Mouse (Mus musculus): ENCODE data around the gene Sorl1.

Gene Sorl1

DNA sequence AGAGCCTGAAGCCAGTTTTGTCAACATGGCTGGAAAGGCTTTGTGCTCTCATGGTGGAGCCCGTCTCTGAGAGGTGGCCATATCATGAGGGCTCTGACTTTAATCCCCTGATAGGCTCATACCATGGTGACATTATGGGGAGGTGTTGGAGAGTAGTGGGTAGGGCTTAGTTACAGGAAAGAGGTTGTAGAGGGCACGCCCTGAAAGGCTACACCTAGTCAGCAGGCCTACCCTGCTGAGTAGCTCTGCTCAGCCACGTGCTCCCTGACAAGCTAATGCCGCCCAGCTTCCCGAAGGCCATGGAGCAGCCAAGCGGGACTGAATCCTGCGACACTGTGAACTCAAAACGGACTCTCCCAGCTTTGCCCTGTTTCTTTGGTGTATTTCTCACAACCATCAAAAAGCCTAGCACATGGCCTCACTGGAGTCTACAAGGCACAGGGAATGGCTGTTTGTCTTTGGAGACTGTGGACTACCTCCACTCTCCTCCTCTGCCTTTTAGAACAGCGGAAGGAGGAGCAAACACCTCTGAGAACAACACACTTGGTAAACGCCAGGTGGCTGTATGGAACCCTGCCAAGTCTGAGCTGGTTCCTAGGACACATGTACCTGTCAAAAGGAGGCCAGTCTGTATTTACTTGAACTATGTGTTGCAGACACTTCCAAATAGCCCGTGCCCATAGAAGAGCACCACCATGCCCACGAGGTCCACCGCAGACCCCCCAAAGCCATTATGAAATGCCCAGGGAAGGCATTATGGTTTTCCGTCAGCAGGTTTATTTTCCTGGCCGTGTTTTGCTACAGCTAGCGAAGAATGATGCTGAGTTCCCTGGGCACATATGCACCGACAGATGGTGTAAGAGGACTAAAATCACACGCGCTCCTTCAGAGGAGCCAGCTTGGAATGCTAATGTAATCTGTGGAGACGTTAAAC lies 69.5 kb downstream of the Sorl1 start:
- DNase-seq (ENCODE audit: low read depth, low spot score), result peak; percentile 51

DNA sequence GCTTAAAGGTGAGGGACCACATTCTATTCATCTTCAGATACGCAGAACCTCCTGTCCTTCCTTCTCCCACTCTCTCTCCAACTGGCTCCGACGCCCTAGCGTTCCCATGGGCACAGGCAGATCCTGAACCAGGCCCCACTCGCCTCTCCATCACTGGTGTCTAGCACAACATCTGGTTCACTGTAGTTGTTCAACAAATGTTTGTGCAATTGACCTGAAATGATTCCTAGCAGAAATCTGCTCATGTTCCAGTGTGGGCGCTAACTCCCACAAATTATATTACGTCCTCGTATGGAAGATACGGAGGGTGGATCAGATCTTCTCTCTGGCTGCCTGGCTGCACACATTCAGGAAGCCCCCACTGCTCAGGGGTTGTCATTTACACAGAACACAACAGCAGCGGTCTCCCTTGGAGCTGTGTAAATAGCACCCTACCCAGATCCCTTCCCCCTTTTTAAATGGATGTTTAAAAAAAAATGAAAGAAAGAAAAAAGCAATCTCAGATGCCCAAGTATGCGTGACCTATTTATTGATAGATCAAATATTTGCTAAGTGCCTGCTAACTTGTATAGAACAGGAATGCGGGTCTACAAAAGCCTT lies 70.4 kb downstream of the Sorl1 start:
- no peak for DNase-seq (ENCODE audit: low read depth, low spot score)

DNA sequence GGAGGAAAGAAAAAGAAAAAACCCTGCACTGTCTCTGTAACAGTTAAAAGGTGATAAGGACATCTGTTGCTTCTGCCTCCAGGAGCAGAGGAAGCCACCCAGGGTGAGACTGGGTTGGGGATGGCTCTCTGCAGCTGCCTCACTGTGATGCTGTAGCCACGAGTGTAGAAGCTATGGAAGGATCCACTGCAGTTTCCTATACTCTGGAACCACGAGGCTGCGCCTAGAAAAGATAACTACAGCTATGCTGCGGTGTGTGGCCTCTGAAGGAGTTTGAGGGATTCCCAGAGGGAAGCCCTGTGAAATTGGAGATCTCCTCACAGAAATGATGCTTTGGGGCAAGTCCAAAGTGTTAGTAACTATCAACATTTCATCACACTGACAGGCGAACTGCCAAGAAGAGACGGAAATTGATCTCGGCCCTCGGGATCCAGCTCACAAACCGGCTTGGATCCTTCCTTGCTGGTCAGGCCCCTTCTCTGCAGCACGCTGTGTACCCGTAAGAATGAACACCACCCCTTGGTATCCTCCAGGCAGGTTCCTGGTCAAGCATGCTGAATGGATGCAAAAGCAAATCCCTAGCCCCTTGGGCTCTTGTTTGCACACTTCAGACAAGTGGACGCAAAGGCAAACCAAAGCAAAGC lies 71.3 kb downstream of the Sorl1 start:
- DNase-seq (ENCODE audit: low read depth, low spot score), result no peak

DNA sequence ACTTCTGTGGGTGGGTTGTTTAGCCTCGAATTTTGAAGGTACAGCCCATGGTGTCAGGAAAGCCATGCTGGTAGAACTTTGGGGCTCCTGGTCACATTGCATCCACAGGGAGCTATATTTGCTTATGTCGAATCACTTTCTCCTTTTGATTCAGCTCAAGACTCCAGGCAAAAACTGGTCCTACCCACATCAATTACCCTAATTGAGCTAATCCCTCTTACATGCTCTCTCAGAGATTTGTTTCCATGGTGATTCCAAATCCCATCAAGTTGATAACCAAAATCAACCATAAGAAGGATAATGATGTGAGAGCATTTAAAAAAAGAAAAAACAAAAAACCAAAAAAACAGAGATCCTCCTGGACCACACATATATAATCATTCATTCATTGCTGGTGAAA lies 75.6 kb downstream of the Sorl1 start:
- no peak for DNase-seq (ENCODE audit: low read depth, low spot score)

DNA sequence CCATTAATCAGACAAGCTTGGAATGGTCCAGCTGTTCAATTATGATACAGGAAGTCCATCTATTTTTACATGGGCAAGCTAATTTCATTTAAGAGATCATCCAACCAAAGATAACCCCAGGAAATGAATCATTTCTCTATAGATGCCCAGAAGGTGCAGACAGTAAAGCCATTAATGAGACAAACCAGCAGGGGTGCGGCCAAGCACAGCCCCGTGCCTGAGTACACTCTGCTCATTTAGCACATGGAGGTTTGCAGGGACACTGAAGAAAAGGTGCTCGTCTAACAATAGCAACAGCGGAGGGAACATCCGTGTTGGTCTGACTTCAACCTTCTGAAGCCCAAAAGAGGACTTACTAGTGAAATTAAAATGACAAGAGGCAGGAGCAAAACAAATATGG lies 76.3 kb downstream of the Sorl1 start:
- DNase-seq (ENCODE audit: low read depth, low spot score), result no peak

DNA sequence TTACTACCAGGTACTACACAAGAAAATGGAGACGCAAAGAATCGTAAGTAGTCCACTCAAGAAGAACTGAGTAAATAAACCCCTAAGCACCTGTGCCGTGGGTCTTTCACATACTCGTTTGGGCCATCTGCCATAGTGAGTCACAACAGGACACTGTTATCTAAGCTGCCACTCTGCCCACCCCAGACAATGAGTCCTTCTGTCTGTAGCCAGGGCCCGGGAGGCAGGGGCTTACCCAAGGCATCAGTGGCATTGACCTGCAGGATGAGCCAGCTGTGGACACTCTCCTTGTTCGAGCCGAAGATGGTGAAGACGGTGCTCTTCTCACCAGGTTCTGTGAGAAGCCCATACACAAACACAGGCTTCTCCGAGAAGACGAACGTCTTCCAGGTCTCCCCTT lies 77.8 kb downstream of the Sorl1 start:
- DNase-seq (ENCODE audit: low read depth, low spot score), result no peak

DNA sequence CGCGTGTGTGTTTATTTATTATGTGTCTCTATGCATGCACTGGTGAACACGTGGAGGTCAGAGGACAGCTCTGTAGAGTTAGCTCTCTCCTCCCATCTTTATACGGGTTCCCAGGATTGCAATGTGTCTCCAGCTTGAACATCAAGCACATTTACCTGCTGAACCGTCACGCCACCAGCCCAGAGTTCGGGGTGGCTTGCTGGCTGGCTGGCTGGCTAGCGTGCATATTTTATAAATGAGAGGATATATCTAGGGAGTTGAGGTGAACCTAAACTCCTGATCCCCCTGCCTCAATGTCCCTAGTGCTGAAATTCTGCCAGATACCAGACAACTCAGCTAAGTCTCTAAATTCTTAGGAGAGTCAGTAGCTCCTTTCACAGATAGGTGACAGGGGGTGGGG lies 79.4 kb downstream of the Sorl1 start:
- no peak for DNase-seq (ENCODE audit: low read depth, low spot score)

DNA sequence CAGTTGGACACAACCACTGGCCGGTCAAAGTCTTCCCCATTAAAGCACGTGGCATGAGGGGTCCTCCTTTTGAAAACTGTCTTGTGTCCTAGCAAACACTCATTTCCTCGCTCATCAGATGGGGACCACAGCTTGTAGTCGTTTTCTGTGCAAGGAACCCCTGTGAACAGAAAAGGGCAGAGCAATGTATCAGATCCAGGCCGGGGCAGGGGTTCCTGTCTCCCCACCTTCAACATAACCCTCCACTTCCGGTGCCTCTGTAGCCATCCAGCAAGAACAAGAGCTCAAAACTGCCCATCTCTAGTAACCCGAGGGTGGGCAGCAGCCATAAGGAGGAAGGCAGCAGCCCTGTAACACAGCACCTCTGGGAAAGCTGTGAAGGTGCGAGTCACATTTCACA lies 80.2 kb downstream of the Sorl1 start:
- DNase-seq (ENCODE audit: low read depth, low spot score), result no peak

DNA sequence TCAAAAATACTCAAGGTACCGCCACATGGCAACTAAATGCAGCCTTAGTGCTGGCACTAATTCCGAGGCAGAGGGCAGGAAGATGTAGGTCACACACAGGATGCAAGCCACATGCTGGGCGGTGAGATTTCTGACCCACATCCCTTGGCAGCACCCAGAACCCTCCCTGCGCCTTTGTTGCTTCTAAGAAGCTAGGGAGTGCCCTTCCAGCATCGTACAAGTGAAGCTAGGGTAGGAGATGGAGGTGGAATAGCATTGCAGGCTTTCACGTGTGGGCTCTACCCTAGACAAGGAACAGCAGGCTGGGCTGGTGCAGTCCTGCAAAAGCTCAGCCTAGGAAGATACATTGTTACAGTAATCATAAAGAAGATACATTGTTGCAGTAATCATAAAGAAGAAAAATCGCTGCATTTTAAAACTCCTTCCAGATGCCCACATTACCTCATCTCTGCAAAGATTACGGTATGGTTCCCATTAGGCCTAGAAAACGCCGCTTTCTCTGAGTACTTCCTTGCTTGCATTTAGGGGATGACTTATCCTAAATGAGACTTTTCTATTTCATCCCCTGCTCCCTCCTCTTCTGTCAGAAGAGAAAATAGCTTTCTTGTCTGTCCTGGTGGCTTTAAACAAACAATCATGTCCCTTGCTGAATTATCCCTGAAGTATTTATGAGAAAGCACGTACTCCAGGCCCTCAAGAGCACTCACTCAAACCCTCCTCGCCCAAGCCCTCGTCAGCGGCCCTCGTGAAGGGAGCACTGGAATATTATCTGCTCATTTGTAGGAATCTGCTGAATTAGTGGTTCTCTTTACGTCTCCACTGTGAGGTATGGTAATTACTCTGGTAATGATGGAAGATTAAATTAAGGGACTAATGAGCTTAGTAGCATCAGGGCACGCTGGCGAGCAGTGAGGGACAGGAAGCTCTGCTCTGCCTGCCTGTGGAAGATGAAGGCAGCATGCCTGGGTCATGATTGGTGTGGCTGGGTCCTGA lies 84.8 kb downstream of the Sorl1 start:
- DNase-seq (ENCODE audit: low read depth, low spot score), result no peak

DNA sequence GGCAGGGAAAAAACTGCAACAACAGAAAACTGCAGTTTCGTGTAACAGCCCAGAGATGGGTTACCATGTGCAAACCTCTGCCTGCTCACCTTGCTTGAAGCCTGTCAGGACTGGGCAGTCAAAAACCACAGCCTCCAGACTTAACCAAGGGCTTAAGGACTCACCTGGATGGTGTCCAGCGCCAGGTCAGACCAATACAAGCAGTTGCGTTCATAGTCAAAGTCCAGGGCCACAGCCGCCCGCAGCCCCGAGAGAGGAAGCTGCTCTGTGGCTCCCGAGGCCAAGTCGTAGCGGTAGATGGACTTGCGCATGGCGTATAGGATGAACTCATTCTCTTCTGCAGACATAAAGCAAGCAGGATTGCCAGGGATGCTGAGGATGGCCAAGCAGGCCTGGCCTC lies 87.2 kb downstream of the Sorl1 start:
- DNase-seq (ENCODE audit: low read depth, low spot score), result no peak

DNA sequence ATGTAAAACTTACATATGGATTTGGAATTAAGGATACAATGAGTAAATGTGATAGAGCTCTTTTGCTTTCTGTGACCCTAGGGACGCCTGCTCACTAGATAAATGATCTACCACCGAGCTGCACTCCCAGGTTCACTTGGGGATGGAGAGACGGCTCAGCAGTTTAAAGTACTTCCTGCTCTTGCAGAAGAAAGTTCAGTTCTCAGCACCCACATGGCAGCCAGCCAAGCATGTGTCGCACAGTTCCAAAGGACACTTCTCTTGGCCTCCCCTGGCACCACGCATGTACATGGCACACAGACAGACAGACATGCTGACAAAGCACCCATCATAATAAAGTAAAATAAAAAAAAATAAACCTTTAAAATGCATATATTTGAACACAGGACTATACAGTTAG lies 88.1 kb downstream of the Sorl1 start:
- no peak for DNase-seq (ENCODE audit: low read depth, low spot score)

DNA sequence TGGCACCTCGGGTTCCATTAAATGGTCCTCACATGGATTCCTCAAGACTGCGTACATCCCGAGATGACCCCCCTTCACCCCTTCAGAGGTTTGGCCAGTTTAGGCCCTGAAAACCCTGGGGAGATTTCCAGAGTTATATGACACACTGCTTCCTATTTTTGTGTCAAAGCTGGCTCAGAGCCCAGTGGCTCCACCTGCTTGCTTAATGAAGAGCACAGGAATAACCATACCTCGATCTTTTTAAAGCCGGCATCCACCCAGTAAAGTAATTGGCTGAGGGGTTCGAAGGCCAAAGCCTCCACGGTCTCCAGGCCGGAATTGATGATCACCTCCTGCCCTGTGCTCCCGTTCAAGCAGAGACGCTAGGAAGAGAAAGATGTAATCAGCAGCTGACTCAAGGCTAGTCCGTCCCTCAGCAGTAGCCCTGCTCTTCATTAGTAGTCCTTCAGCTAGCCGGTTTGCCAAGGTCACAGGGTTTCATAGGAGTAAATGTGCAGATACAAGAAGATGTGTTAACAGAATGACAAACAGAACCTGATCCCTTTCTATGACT lies 88.8 kb downstream of the Sorl1 start:
- DNase-seq (ENCODE audit: low read depth, low spot score), result no peak

DNA sequence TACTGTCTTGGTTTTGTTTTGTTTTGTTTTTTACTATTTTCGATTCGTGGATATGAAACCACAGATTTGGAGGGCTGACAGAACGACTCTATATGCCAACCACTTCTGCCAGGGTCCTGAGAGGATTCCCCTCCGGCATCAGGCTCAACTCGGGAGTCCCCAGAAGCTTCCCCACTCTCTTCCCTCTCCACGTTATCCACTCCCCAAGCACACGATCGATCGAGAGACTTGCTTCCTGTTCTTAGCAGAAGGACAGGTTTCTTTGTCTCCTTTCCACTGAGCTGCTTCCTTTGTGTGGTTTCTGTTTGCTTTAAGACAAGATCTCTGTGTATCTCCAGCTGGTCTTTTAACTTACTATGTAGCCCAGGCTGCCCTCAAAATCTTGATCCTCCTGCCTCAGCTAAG lies 90.0 kb downstream of the Sorl1 start:
- DNase-seq (ENCODE audit: low read depth, low spot score), result no peak

DNA sequence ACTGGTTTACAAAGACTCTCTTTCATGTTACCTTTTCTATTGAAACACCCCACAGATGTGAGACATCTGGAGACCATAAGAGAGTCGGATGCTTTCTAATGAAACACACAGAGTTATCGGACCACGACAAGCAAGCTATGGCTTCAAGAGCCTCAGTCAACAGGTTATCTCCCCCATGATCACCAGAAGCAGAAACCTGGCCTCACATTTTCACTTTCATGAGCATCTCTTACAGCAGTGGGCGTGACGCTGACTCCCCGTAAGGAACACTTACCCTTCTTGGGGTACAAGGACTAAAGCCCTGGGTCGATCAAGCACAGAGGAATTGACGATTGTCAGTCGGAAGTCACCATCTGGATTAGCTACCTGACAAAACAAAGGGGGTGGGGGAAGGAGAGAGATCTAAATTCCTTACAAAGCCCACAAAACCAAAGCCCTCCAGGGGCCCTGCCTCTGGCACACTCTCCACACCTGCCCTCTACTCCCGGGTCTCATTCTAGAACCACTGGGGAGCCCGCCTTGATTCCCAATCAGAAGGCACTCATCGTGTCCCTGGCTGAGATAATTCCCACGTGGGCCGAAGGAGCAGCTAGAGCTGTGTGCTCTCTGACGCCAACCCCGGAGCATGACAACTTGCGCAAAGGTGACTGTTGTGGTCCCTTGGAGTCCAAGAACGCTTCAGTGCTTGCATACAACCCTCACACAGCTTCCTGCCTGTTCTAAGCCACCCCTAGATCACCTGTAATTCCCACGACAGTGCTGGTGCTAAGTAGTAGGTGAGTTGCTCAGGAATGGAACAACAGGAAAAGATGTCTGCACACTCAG lies 90.6 kb downstream of the Sorl1 start:
- no peak for DNase-seq (ENCODE audit: low read depth, low spot score)

DNA sequence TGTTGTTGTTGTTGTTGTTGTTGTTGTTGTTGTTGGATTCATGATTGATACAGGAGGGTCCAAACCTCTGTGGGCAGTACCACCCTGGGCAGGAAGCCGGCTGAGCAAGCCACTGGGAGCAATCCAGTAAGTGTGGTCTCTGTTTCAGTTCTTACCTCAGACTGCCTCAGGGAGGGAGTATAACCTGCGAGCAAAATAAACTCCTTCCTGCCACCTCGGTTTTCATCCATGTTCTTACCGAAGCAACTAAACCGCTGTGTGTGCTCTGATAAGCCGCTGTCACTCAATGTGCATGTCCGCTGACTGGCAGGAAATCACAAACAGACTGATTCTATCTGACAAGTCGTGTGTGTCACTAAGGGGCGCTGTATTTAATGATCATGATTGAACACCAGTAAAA lies 91.7 kb downstream of the Sorl1 start:
- DNase-seq (ENCODE audit: low read depth, low spot score), result no peak

DNA sequence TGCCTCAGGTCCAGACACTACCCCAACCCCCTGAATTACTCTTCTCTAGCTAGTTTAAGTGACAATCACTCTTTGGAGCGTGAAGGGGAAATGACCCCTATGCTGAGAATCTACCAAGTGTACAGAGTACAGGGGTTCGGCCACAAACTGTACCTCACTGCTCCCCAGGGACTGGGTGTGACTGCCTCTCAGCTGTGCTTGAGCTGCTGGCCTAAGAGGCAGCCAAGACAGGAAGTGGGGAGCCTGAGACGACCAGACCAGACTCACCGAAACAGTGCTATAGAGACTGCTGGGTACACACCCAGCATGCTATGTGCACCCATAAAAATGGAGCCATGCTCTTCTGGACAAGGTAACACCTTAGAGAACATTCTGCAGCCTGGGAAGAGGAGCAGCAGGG lies 95.3 kb downstream of the Sorl1 start:
- no peak for DNase-seq (ENCODE audit: low read depth, low spot score)

DNA sequence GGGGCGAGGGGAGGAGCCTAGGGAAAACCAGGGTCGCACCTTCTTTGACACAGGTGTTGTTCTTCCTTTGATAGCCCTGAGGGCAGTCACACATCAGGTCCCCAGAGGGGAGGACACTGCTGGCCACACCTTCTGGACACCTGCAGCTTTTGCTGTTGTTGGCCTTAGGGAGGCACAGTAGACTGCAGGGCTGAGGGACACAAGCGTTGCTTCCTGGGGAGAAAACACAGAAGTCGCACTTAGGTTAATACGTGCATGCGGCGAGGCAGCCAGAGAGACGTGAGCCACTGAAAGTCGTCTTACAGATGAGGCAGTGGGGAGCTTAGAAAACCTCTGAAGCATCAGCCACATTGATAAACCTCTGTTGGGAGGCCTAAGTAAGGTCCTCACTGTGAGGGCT lies 99.8 kb downstream of the Sorl1 start:
- DNase-seq (ENCODE audit: low read depth, low spot score), result no peak

DNA sequence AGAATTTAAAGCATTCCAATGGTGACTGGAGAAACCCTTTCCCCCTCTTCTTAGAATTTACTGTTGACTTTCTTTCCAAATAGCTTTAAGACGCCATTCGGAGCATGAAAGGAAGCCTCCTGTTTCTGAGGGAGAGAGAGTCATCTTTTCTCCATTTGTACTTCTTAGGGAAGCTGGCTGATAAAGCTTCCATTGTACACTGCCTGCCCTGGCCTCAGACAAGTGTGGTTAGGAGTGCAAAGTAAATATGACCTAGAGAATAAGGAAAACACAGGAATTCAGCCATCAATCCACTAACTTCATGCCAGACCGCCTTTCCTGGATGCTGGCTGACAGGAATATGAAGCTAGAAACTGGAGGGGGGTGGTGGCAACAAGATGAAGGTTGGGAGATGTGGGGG lies 100.7 kb downstream of the Sorl1 start:
- DNase-seq (ENCODE audit: low read depth, low spot score), result no peak

DNA sequence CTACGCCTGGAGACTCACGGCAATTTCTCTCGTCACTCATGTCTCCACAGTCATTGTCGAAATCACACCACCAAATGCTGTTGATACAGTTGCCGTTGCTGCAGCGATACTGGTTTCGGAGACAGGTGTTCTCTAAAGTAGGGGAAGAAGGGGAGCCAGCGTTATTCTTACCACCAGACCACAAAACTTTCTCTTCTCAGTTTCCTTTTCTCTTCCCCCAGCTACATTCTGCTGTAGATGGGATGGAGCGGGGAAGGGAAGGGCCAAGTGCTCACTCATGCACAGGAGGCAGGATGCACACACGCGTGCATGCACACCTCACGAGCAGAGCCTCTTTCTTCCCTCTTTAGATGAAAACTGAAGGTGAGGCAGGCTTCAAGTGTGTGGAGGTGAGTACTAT lies 101.8 kb downstream of the Sorl1 start:
- no peak for DNase-seq (ENCODE audit: low read depth, low spot score)

DNA sequence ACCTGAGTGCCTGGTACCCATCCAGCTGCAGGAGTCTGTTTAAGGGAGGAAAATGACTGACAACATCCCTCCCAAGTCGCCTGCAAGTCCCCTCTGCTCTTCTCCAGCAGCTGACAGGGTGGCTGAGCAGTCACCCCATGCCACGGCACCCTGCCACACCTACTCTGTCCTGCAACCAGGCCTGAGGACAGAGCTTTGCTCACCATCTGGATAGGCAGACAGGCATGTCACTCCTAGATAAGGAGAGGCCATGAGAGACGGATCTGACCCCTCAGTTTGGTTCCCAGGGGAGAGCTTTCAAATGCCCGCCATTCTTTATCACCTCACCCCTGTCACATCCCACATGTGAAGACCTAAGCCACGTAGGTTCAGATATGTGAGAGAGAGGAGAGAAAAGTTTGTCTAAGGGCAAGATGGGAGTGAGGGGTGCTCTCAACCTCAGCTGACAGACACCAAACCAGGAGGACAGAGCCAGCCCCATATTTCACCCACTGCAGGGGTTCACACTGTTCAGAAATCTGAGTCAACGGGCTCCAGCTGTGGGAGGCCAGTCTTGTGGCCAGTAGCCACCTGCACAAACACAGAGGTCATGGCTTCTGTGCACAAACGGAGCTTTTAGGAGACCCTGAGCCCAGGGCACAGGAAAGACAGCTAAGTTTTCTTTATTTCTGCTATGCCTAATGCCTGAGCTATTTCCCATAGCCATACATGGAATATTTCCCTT lies 104.6 kb downstream of the Sorl1 start:
- DNase-seq (ENCODE audit: low read depth, low spot score), result no peak

All from ES-CJ7 (cell line).